Comparison of ENCODE assay signal across 1 mouse cellular context in genomic region chr19:24990138-24990822, GRCm38 (mm10).
TF ChIP-seq lines count a peak whose summit lies in the region.

No protein-coding gene starts in this region.

TF ChIP-seq in MEL, 35 proteins besides CTCF, POLR2A, EP300 and RAD21 (continued from another document):
- TF ChIP-seq CHD1 (IDR thresholded peaks at IDR 0.05; ENCODE audit: low read depth, low read length) (no peak), HCFC1 (IDR thresholded peaks at IDR 0.05; ENCODE audit: low read depth, low read length) (0 out of 2 replicates have a peak, but pooled peaks have one; percentile 46), MAZ (IDR thresholded peaks at IDR 0.05; ENCODE audit: low read depth, low read length) (0 out of 2 replicates have a peak, but pooled peaks have one; percentile 5), POLR2AphosphoS2 (IDR thresholded peaks at IDR 0.05; ENCODE audit: low read length) (no peak), MYC (IDR thresholded peaks at IDR 0.05; ENCODE audit: low read depth, low read length) (peak; percentile 95), USF1 (IDR thresholded peaks at IDR 0.05; ENCODE audit: low read depth, low read length) (no peak), BHLHE40 (IDR thresholded peaks at IDR 0.05; ENCODE audit: borderline replicate concordance, low read depth, low read length) (peak; percentile 70; the same call in 1 of the 2 replicates), SIN3A (IDR thresholded peaks at IDR 0.05; ENCODE audit: low read length) (peak; percentile 93), ZC3H11A (IDR thresholded peaks at IDR 0.05; ENCODE audit: low read depth, low read length) (no peak)
